13 mouse cellular contexts compared by ENCODE assay signal in the genomic region with DNA sequence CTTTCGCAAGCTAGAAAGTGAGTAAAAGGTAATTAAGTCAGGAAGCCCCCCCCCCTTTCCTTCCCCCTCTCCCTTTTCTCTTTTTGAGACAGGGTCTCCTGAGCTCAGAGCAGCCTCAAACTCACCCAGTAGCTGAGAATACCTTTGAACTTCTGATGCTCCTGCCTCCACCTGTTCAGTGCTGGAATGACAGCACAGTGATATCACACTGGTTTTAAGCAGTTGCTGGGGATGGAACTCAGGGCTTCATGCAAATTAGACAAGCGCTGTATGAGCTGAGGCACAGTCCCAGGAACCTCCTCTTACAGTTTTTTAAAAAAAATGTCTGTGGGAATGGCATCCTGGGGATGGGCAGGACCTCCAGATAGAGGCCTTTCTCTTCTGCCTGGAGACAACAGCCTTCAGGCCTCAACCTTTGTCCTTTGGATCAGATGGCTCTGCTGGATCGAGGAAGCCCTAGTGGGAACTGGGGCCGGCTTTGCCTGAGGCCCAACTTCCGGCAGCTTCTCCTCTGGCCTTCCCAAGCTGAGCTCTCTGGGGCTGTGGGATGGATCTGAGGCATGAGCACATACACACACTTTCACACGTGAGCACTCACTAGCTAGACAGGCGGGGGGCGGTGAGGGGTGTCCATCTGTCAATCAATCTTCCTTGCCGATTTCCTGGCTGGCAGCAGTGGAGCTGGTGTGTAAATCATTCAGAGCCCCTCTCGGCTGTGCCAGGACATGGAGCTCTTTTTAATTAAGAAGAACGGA. TPM values are rescaled to one million over a fixed set of nuclear protein-coding genes. Genes with fewer than 3 reads are reported as not detected.
A peak's percentile ranks its signal among the peaks of the same experiment; 100 is the strongest.
DNase-seq lines count a peak whose midpoint lies in the region; ATAC-seq and TF ChIP-seq lines count a peak whose summit lies in the region.
"Had no signal": no experiment of that assay in that cellular context is flagged by ENCODE, and none has a peak within 500 bp of the region (broad histone marks: within the 10 kb centered on the region; RNA-seq: fewer than 3 reads in every experiment).

No protein-coding gene starts in this region.

- DNase-seq in heart, adult 11 months = peak; percentile 90
- DNase-seq in heart, postnatal 4 days = no peak
- DNase-seq in CH12.LX (ENCODE audit: extremely low read depth) = peak; percentile 39
- DNase-seq in embryonic facial prominence, embryonic 14.5 days (ENCODE audit: low spot score) = no peak
- no peak for DNase-seq in frontal cortex, adult 2 months (ENCODE audit: extremely low spot score in 1 of 2, low spot score in 1 of 2)
- no peak for DNase-seq in cerebellum, postnatal 25 days
- no peak for DNase-seq in thymus, adult 18-20 months
- DNase-seq: cerebellum, adult 11-12 months; liver, embryonic 13.5 days; spleen, adult 18-20 months had no signal

- TF ChIP-seq CTCF in CH12.LX (conservative IDR thresholded peaks at IDR 0.05 in 1 of 2, IDR thresholded peaks at IDR 0.05 in 1 of 2; ENCODE audit: low read depth in 2 of 2, low read length in 2 of 2) = peak in 1 of 2 experiments; percentile 22; a peak in 2 of 4 replicates

- no peak overlapping the region for H3K4me2 ChIP-seq in CH12.LX (ENCODE audit: insufficient read depth, low read depth, poor library complexity, severe bottlenecking)
- H3K4me2 ChIP-seq in embryonic facial prominence, embryonic 14.5 days (ENCODE audit: low read depth, low read length) = no peak overlapping the region
- no peak overlapping the region for H3K4me2 ChIP-seq in limb, embryonic 13.5 days (replicated peaks)
- H3K4me2 ChIP-seq: liver, embryonic 13.5 days had no signal

- peak; percentile 17; the same call in 1 of the 2 replicates for ATAC-seq in embryonic facial prominence, embryonic 14.5 days (ENCODE audit: low read depth)
- no peak for ATAC-seq in limb, embryonic 13.5 days (ENCODE audit: low FRiP score, low read depth)

- H3K79me2 ChIP-seq in CH12.LX (replicated peaks; ENCODE audit: control insufficient read depth, extremely low read depth, insufficient read depth, poor library complexity, severe bottlenecking) = no peaks in the 10 kb centered on the region

- WGBS in embryonic facial prominence, embryonic 14.5 days = 29% methylated on average over 11 of the region's 11 CpGs
- 32% methylated on average over 11 of the region's 11 CpGs for WGBS in limb, embryonic 13.5 days

- no peak for TF ChIP-seq EP300 in CH12.LX (IDR thresholded peaks at IDR 0.05; ENCODE audit: low read length)

- no peak overlapping the region for H3K4me3 ChIP-seq in CH12.LX (replicated peaks in 1 of 3; ENCODE audit: low read depth in 2 of 3, low read length in 2 of 3, poor library complexity in 1 of 3)
- H3K4me3 ChIP-seq in embryonic facial prominence, embryonic 14.5 days (ENCODE audit: low read depth, low read length) = no peak overlapping the region
- H3K4me3 ChIP-seq in limb, embryonic 13.5 days = no peak overlapping the region
- H3K4me3 ChIP-seq: heart, embryonic 15.5 days; liver, embryonic 13.5 days had no signal

- dilution Hi-C loops in CH12.LX (cut with MboI; ENCODE audit: extremely low pct_ligation_motif_present, extremely low pct_unique_long_range_greater_than_20kb, low sequenced_read_pairs) = no loop called here

- H3K9ac ChIP-seq in CH12.LX (ENCODE audit: insufficient read depth, low read depth) = no peak overlapping the region
- H3K9ac ChIP-seq in embryonic facial prominence, embryonic 14.5 days (ENCODE audit: low read depth, low read length) = no peak overlapping the region
- H3K9ac ChIP-seq in limb, embryonic 13.5 days = no peak overlapping the region
- H3K9ac ChIP-seq: heart, embryonic 15.5 days; liver, embryonic 13.5 days had no signal

- no peaks in the 10 kb centered on the region for H3K36me3 ChIP-seq in CH12.LX (replicated peaks in 1 of 2; ENCODE audit: control insufficient read depth in 1 of 2, insufficient read depth in 1 of 2, low read length in 1 of 2)
- no peaks in the 10 kb centered on the region for H3K36me3 ChIP-seq in embryonic facial prominence, embryonic 14.5 days (ENCODE audit: control insufficient read depth, insufficient read depth, low read length)
- H3K36me3 ChIP-seq in limb, embryonic 13.5 days = no peaks in the 10 kb centered on the region
- H3K36me3 ChIP-seq: G1E; heart, embryonic 15.5 days; liver, embryonic 13.5 days had no signal

- no peak for TF ChIP-seq RAD21 in CH12.LX (IDR thresholded peaks at IDR 0.05; ENCODE audit: low read depth, low read length)

- H3K27me3 ChIP-seq in CH12.LX (replicated peaks) = no peaks in the 10 kb centered on the region
- H3K27me3 ChIP-seq in embryonic facial prominence, embryonic 14.5 days (replicated peaks; ENCODE audit: control insufficient read depth, insufficient read depth, low read length) = no peaks in the 10 kb centered on the region
- peaks cover 21% of the 10 kb centered on the region for H3K27me3 ChIP-seq in limb, embryonic 13.5 days

- H3K9me3 ChIP-seq in CH12.LX (replicated peaks; ENCODE audit: low read length) = no peaks in the 10 kb centered on the region
- no peaks in the 10 kb centered on the region for H3K9me3 ChIP-seq in embryonic facial prominence, embryonic 14.5 days (ENCODE audit: control insufficient read depth, low read length)
- no peaks in the 10 kb centered on the region for H3K9me3 ChIP-seq in limb, embryonic 13.5 days
- H3K9me3 ChIP-seq: G1E; heart, embryonic 15.5 days; liver, embryonic 13.5 days had no signal

- TF ChIP-seq POLR2A in CH12.LX (IDR thresholded peaks at IDR 0.05; ENCODE audit: low read depth, low read length) = no peak

- in situ Hi-C loops in CH12.LX (cut with MboI; ENCODE audit: low pct_ligation_motif_present, low pct_unique_long_range_greater_than_20kb, low sequenced_read_pairs) = no loop called here

- H3K27ac ChIP-seq in CH12.LX (ENCODE audit: insufficient read depth, low read depth) = no peak overlapping the region
- peak overlapping the region; percentile 76; the same call in 1 of the 2 replicates for H3K27ac ChIP-seq in embryonic facial prominence, embryonic 14.5 days (replicated peaks; ENCODE audit: low read depth, low read length)
- H3K27ac ChIP-seq in limb, embryonic 13.5 days = peak overlapping the region; percentile 10; the same call in 1 of the 2 replicates
- H3K27ac ChIP-seq: heart, embryonic 15.5 days; liver, embryonic 13.5 days had no signal

- peaks cover 7 to 53% of the 10 kb centered on the region in 2 experiments for H3K4me1 ChIP-seq in CH12.LX (ENCODE audit: control insufficient read depth in 1 of 2, insufficient read depth in 2 of 2)
- H3K4me1 ChIP-seq in embryonic facial prominence, embryonic 14.5 days (ENCODE audit: control insufficient read depth, insufficient read depth, low read length) = peaks cover 24% of the 10 kb centered on the region
- peaks cover 27% of the 10 kb centered on the region for H3K4me1 ChIP-seq in limb, embryonic 13.5 days

TF ChIP-seq in CH12.LX, 34 proteins besides CTCF, POLR2A, EP300 and RAD21:
- TF ChIP-seq MXI1 (IDR thresholded peaks at IDR 0.05; ENCODE audit: low read depth, low read length) (no peak), MAZ (IDR thresholded peaks at IDR 0.05; ENCODE audit: low read depth, low read length) (no peak), SMC3 (IDR thresholded peaks at IDR 0.05; ENCODE audit: low read depth, low read length) (no peak), TCF12 (IDR thresholded peaks at IDR 0.05; ENCODE audit: low read depth, low read length) (no peak), HCFC1 (IDR thresholded peaks at IDR 0.05; ENCODE audit: low read depth, low read length) (no peak), NELFE (IDR thresholded peaks at IDR 0.05; ENCODE audit: low read depth, low read length) (no peak), MYC (IDR thresholded peaks at IDR 0.05; ENCODE audit: low read depth, low read length) (no peak), ZNF384 (IDR thresholded peaks at IDR 0.05; ENCODE audit: low read depth, low read length) (no peak), SIN3A (IDR thresholded peaks at IDR 0.05; ENCODE audit: low read length) (no peak), RCOR1 (conservative IDR thresholded peaks at IDR 0.05; ENCODE audit: low read depth, low read length) (no peak), USF1 (IDR thresholded peaks at IDR 0.05; ENCODE audit: low read depth, low read length) (no peak), USF2 (conservative IDR thresholded peaks at IDR 0.05; ENCODE audit: low read depth, low read length) (no peak)

RNA-seq across cellular contexts. Expression of gene Klhdc8a, which starts 7.3 kb away (rescaled TPM):
- 1 to 10 TPM; 4.1 to 5.8 TPM for total RNA-seq in heart, postnatal 4 days (2021)
- total RNA-seq in CH12.LX (2012; rRNA removed) (not detected in 2 replicates), CH12.LX (2014; rRNA removed) (not detected in 2 replicates)
- polyA plus RNA-seq in CH12.LX (2012; ENCODE audit: insufficient read length, low read depth) = not detected in 2 replicates
- polyA plus RNA-seq in embryonic facial prominence, embryonic 14.5 days (2014; fragmentation: Nextera tagmentation; extraction: Ambion mirVana) = 0.52 and 0.70 TPM in 2 replicates
- 0.09 and 0.11 TPM in 2 replicates for polyA plus RNA-seq in limb, embryonic 13.5 days (2015; fragmentation: Nextera tagmentation; extraction: Ambion mirVana)
- polyA plus RNA-seq in frontal cortex, adult 2 months (2012; rRNA removed) = 8.8 and 10.1 TPM in 2 replicates
- polyA plus RNA-seq: G1E had no signal

RNA-seq across cellular contexts. Expression of gene Nuak2, which starts 24.8 kb away (rescaled TPM):
- 1 to 10 TPM; 5.3 to 5.8 TPM for total RNA-seq in heart, postnatal 4 days (2021)
- total RNA-seq in CH12.LX (2012; rRNA removed) = 0.25 and 0.30 TPM in 2 replicates
- total RNA-seq in CH12.LX (2014; rRNA removed) = not detected in 2 replicates
- not detected in 2 replicates for polyA plus RNA-seq in CH12.LX (2012; ENCODE audit: insufficient read length, low read depth)
- 5.2 and 6.1 TPM in 2 replicates for polyA plus RNA-seq in embryonic facial prominence, embryonic 14.5 days (2014; fragmentation: Nextera tagmentation; extraction: Ambion mirVana)
- polyA plus RNA-seq in limb, embryonic 13.5 days (2015; fragmentation: Nextera tagmentation; extraction: Ambion mirVana) = 1.2 and 1.4 TPM in 2 replicates
- 0.84 and 1.0 TPM in 2 replicates for polyA plus RNA-seq in frontal cortex, adult 2 months (2012; rRNA removed)
- polyA plus RNA-seq: G1E had no signal

Comparison
In these comparisons a context has a peak if more than half of its experiments do, and no peak if none do; other contexts are left out.
1. DNase-seq: peak in heart, adult 11 months (single experiment) and CH12.LX (single experiment); none in heart, postnatal 4 days (single experiment), embryonic facial prominence, embryonic 14.5 days (single experiment), frontal cortex, adult 2 months (0 of 2), cerebellum, postnatal 25 days (0 of 2) and thymus, adult 18-20 months (0 of 2).